Mouse (Mus musculus) testis, adult 2 months (tissue): Measurements from ENCODE around the gene Calr.

Source experiments
- CTCF ChIP-seq: fragments of 200-500 bp; IDR thresholded peaks from 2 replicates; pipeline ENCODE4 v1.5.1; 2012; ENCODE audit warnings: low read depth, mild to moderate bottlenecking, inconsistent platforms, low read length, moderate library complexity; ENCODE audit not compliant: control insufficient read depth, insufficient read depth, insufficient replicate concordance
- POLR2A ChIP-seq: fragments of 200-500 bp; IDR thresholded peaks from 2 replicates; pipeline ENCODE4 v1.6.1; 2012; ENCODE audit warnings: low read depth, mild to moderate bottlenecking, inconsistent platforms, low read length, moderate library complexity; ENCODE audit not compliant: control insufficient read depth

- TF ChIP-seq CTCF (no peak), POLR2A (no peak)
These were observed 48.1 kb downstream of the Calr start for GRCm38 (mm10) chr8:84798446-84799135.
